Mouse (Mus musculus) frontal cortex, postnatal 14 days (tissue): ENCODE data around the gene Gm14409.
"Not testable (repeated sequence)": the region's sequence is repeated elsewhere in the genome, so short reads cannot be mapped to it uniquely, and the experiment has no call there.

ENCODE experiments used
- DNase-seq, 2 experiments: peaks; one replicate each; pipeline ENCODE4 v3.0.0; 2022; ENCODE audit warnings: low spot score in 2 of 2

Gene Gm14409

GRCm38 (mm10) chr2:177266936-177267335, at the start of gene Gm14409:
Gene Gm14409, minus strand, starts transcription at chr2:177267036.
- not testable (repeated sequence) for DNase-seq

- not testable (repeated sequence) for DNase-seq
These were observed 42.8 kb upstream of the Gm14409 start for GRCm38 (mm10) chr2:177309627-177310026.

- not testable (repeated sequence) for DNase-seq
These were observed 38.1 kb upstream of the Gm14409 start for GRCm38 (mm10) chr2:177304980-177305379.

- DNase-seq: not testable (repeated sequence)
These were observed 16.9 kb upstream of the Gm14409 start for GRCm38 (mm10) chr2:177283701-177284100.

GRCm38 (mm10) chr2:177277754-177278153, 10.9 kb upstream of the Gm14409 start:
- DNase-seq: not testable (repeated sequence)

GRCm38 (mm10) chr2:177272237-177272636, 5.4 kb upstream of the Gm14409 start:
- not testable (repeated sequence) for DNase-seq

GRCm38 (mm10) chr2:177247449-177247848, 19.4 kb downstream of the Gm14409 start:
- DNase-seq: not testable (repeated sequence)

GRCm38 (mm10) chr2:177230461-177230860, 36.4 kb downstream of the Gm14409 start:
- not testable (repeated sequence) for DNase-seq
